Mouse (Mus musculus) limb, embryonic 12.5 days (tissue): ENCODE measurements around the gene Dmbx1. TPM values are rescaled to one million over a fixed set of nuclear protein-coding genes. Genes with fewer than 3 reads are reported as not detected.

Experiments used
- ATAC-seq: fragments of 200-750 bp; cut with Nextera tagmentation; 2 replicates; pipeline ENCODE4 v1.8.0; 2017; ENCODE audit warnings: low read depth, moderate TSS enrichment; ENCODE audit not compliant: insufficient number of reproducible peaks, insufficient read depth, low FRiP score, low TSS enrichment
- H3K27ac ChIP-seq: fragments of 300-500 bp; sonication (generic); 2 replicates; pipeline ENCODE4 v1.5.1; 2016; ENCODE audit warnings: mild to moderate bottlenecking, moderate library complexity
- H3K27me3 ChIP-seq: fragments of 300-500 bp; sonication (generic); 2 replicates; pipeline ENCODE4 v1.6.1; 2016; ENCODE audit warnings: mild to moderate bottlenecking, moderate library complexity
- H3K36me3 ChIP-seq: fragments of 300-500 bp; sonication (generic); 2 replicates; pipeline ENCODE4 v1.6.1; 2016; ENCODE audit warnings: mild to moderate bottlenecking, moderate library complexity
- H3K4me1 ChIP-seq: fragments of 300-500 bp; sonication (generic); replicated peaks from 2 replicates; pipeline ENCODE4 v1.6.1; 2016
- H3K4me2 ChIP-seq: fragments of 300-500 bp; sonication (generic); 2 replicates; pipeline ENCODE4 v1.6.1; 2016; ENCODE audit warnings: mild to moderate bottlenecking, moderate library complexity
- H3K4me3 ChIP-seq: fragments of 300-500 bp; sonication (generic); replicated peaks from 2 replicates; pipeline ENCODE4 v1.5.1; 2016; ENCODE audit warnings: mild to moderate bottlenecking
- H3K9ac ChIP-seq: fragments of 300-500 bp; sonication (generic); replicated peaks from 2 replicates; pipeline ENCODE4 v1.6.1; 2016; ENCODE audit warnings: mild to moderate bottlenecking, moderate library complexity
- H3K9me3 ChIP-seq: fragments of 300-500 bp; sonication (generic); 2 replicates; pipeline ENCODE4 v1.6.1; 2016; ENCODE audit warnings: mild to moderate bottlenecking, moderate library complexity
- WGBS: fragments of 180-500 bp; shearing (Covaris S2); methylation state at CpG from one replicate; pipeline ENCODE4 v1.1.7; 2016; 5-methylcytosine and 5-hydroxymethylcytosine counted together
- polyA plus RNA-seq: library from polyadenylated mRNA; unstranded; fragments of >200 nt; fragmentation: Nextera tagmentation; extraction: Ambion mirVana; gene quantifications from 2 replicates; pipeline ENCODE4 v1.2.1, GENCODE M21; 2016

Gene Dmbx1
- polyA plus RNA-seq, 1 experiment from 2014 or later: 0.08 TPM

GRCm38 (mm10) chr4:115911586-115911985 is 28.1 kb downstream of the Dmbx1 start:
- Histone ChIP-seq H3K9me3 (no peaks in the 10 kb centered on the region), H3K27me3 (peaks cover 61% of the 10 kb centered on the region), H3K4me1 (peaks cover 15% of the 10 kb centered on the region), H3K4me3 (no peak overlapping the region), H3K9ac (no peak overlapping the region), H3K4me2 (no peak overlapping the region; the same call in 1 of the 2 replicates), H3K36me3 (no peaks in the 10 kb centered on the region), H3K27ac (no peak overlapping the region)
- WGBS: 10% methylated on average over 4 of the region's 4 CpGs
- ATAC-seq: peak; percentile 17; the same call in 1 of the 2 replicates

GRCm38 (mm10) chr4:115908641-115909040 is 31.1 kb downstream of the Dmbx1 start:
- ATAC-seq: no peak
- H3K36me3 ChIP-seq: no peaks in the 10 kb centered on the region
- H3K4me2 ChIP-seq: no peak overlapping the region
- peaks cover 36% of the 10 kb centered on the region for H3K4me1 ChIP-seq
- no peaks in the 10 kb centered on the region for H3K9me3 ChIP-seq
- no peak overlapping the region for H3K27ac ChIP-seq
- WGBS: 17% methylated on average over 7 of the region's 7 CpGs
- no peak overlapping the region for H3K9ac ChIP-seq
- H3K27me3 ChIP-seq: peaks cover 74% of the 10 kb centered on the region
- no peak overlapping the region for H3K4me3 ChIP-seq

GRCm38 (mm10) chr4:115907994-115908393 is 31.7 kb downstream of the Dmbx1 start:
- H3K36me3 ChIP-seq: no peaks in the 10 kb centered on the region
- no peak overlapping the region for H3K4me3 ChIP-seq
- H3K27ac ChIP-seq: no peak overlapping the region
- H3K4me2 ChIP-seq: no peak overlapping the region
- ATAC-seq: no peak
- H3K4me1 ChIP-seq: peaks cover 36% of the 10 kb centered on the region
- 79% methylated on average over 1 of the region's 1 CpGs for WGBS
- H3K27me3 ChIP-seq: peaks cover 71% of the 10 kb centered on the region
- no peak overlapping the region for H3K9ac ChIP-seq
- no peaks in the 10 kb centered on the region for H3K9me3 ChIP-seq

DNA sequence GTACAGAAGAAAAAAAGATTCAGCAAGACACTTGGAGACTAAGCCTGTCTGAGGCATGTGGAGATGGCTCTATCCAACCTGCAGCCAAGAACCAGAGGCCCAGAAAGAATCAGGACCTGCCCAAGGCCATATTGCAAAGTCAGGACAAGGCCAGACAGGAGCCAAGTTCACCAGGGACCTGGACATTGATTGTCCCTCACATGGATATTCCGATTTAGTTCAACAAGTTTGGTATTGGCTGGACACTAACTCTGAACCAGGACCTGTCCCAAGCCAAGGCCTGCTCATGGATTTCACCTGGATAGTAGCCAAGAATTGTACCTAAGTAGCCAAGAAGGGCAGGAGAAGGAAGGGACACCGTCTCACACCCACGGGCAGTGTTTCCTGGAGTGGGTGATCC is 32.9 kb downstream of the Dmbx1 start:
- H3K27me3 ChIP-seq: peaks cover 77% of the 10 kb centered on the region
- WGBS: 88% methylated on average over 3 of the region's 3 CpGs
- H3K4me3 ChIP-seq: no peak overlapping the region
- no peak overlapping the region for H3K4me2 ChIP-seq
- H3K9me3 ChIP-seq: no peaks in the 10 kb centered on the region
- H3K4me1 ChIP-seq: peaks cover 34% of the 10 kb centered on the region
- no peak for ATAC-seq
- H3K36me3 ChIP-seq: no peaks in the 10 kb centered on the region
- H3K9ac ChIP-seq: no peak overlapping the region
- H3K27ac ChIP-seq: no peak overlapping the region

DNA sequence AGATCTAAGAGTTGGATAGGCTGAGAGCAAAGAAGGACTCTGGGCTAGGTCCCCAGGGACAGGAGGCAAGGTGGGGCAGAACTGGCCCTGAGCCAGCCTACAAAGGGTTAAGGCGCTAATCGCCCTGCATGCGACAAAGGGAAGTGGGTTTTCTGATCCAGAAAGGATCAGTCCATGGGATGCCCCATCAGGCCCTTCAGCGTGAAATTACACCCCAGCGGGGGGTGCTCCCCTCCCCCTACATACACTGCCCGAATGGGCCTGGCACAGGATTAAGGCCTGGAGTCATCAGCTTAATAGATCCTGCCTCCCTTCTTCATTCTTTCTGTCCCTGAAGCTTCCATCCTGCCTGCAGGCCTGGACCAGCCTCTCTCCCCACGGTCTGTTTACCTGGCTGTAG is 34.0 kb downstream of the Dmbx1 start:
- no peaks in the 10 kb centered on the region for H3K9me3 ChIP-seq
- H3K27ac ChIP-seq: no peak overlapping the region
- no peak overlapping the region for H3K9ac ChIP-seq
- ATAC-seq: no peak
- no peak overlapping the region for H3K4me3 ChIP-seq
- no peaks in the 10 kb centered on the region for H3K36me3 ChIP-seq
- no peak overlapping the region for H3K4me2 ChIP-seq
- 8% methylated on average over 7 of the region's 7 CpGs for WGBS
- peaks cover 27% of the 10 kb centered on the region for H3K4me1 ChIP-seq
- peaks cover 80% of the 10 kb centered on the region for H3K27me3 ChIP-seq

DNA sequence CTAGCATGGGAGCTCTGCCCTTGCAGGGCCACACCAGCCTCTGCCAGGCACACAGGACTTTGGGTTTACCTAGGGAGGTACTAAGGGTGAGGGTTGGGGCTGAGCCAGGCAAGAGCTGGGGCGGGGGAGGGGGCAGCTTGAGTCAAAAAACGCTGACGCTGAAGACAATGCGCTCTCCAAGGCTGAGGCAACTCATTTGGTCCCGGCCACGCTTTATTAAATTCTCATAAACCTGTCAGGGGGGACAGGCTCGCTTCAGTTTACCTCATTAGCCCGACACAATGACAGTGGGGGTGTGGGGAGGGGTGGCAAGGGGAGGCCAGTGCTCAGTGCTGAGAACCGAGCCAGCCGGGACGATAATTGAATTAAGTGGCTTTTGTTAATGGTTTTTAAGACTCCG is 35.4 kb downstream of the Dmbx1 start:
- H3K4me1 ChIP-seq: peaks cover 27% of the 10 kb centered on the region

DNA sequence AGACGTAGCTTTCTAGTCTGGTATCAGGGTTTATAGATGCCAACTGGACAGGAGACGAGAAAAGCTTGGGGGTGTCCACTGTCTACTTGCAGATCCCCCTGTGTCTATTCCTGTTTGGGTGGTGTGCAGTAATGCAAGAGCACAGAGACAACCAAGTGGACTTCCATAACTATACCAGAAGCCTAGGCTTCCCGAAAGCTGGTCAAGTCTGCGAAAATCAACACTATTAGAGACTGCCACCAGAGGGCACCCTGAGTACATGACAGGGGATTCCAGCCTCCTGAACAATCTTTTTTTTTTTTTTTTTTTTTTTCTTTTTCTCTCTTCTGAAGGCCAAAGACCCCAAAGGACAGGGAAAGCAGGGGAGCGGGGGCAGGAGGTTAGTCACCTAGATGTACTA is 36.9 kb downstream of the Dmbx1 start:
- H3K27me3 ChIP-seq: peaks cover 93% of the 10 kb centered on the region
- H3K9ac ChIP-seq: no peak overlapping the region
- H3K9me3 ChIP-seq: no peaks in the 10 kb centered on the region
- peaks cover 29% of the 10 kb centered on the region for H3K4me1 ChIP-seq
- H3K4me2 ChIP-seq: no peak overlapping the region
- H3K27ac ChIP-seq: no peak overlapping the region
- H3K4me3 ChIP-seq: no peak overlapping the region
- 21% methylated on average over 5 of the region's 5 CpGs for WGBS
- ATAC-seq: no peak
- no peaks in the 10 kb centered on the region for H3K36me3 ChIP-seq

More for the DNA sequence above, 35.4 kb downstream of the Dmbx1 start:
- no peak overlapping the region for H3K4me3 ChIP-seq
- WGBS: 3% methylated on average over 12 of the region's 12 CpGs
- no peaks in the 10 kb centered on the region for H3K36me3 ChIP-seq
- no peaks in the 10 kb centered on the region for H3K9me3 ChIP-seq
- peaks cover 89% of the 10 kb centered on the region for H3K27me3 ChIP-seq
- H3K27ac ChIP-seq: no peak overlapping the region
- 0 out of 2 replicates have a peak overlapping the region, but pooled peaks have one; percentile 12 for H3K9ac ChIP-seq
- no peak; the same call in 1 of the 2 replicates for ATAC-seq
- 0 out of 2 replicates have a peak overlapping the region, but pooled peaks have one; percentile 10 for H3K4me2 ChIP-seq

- H3K36me3 ChIP-seq: no peaks in the 10 kb centered on the region
- H3K27me3 ChIP-seq: peaks cover 80% of the 10 kb centered on the region
- no peak overlapping the region for H3K27ac ChIP-seq
- peaks cover 12% of the 10 kb centered on the region for H3K4me1 ChIP-seq
- H3K9ac ChIP-seq: peak overlapping the region; percentile 57
- H3K4me3 ChIP-seq: peak overlapping the region; percentile 46
- WGBS: under 1% methylated on average over 56 of the region's 56 CpGs
- ATAC-seq: peak; percentile 53; the same call in 1 of the 2 replicates
- H3K4me2 ChIP-seq: peak overlapping the region; percentile 88
- no peaks in the 10 kb centered on the region for H3K9me3 ChIP-seq
These were observed 41.7 kb downstream of the Dmbx1 start for GRCm38 (mm10) chr4:115897901-115898631.

DNA sequence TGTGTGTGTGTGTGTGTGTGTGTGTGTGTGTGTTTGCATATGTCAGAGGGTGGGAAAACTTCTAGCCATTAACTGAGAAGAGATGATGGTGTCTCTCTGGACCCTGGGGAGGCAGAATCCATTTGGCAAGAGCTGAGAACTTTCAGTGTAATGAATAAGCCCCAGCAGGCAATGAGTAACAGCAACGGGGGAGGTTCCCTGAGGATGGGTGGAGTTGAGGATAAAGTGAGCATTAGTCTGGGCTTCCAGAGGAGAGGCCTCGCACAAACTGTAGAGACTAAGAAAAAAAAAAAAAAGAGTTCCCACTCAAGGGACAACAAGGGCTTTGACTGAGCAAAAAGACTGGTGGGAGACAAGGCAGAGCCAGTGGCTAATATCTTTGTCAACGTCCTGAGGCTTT is 45.4 kb downstream of the Dmbx1 start:
- Histone ChIP-seq H3K9ac (no peak overlapping the region), H3K4me2 (no peak overlapping the region), H3K4me1 (peaks cover 23% of the 10 kb centered on the region), H3K27me3 (peaks cover 81% of the 10 kb centered on the region), H3K4me3 (no peak overlapping the region), H3K27ac (no peak overlapping the region), H3K9me3 (no peaks in the 10 kb centered on the region), H3K36me3 (no peaks in the 10 kb centered on the region)
- ATAC-seq: no peak
- WGBS: 21% methylated on average over 3 of the region's 3 CpGs

- 0 out of 2 replicates have a peak, but pooled peaks have one; percentile 38 for ATAC-seq
- no peak within 1 kb of the TSS for H3K27ac ChIP-seq
- H3K9me3 ChIP-seq: no peaks in the 10 kb centered on the region
- no peaks in the 10 kb centered on the region for H3K36me3 ChIP-seq
- WGBS: under 1% methylated on average over 31 of the region's 31 CpGs
- peak within 1 kb of the TSS; percentile 54 for H3K9ac ChIP-seq
- peaks cover 11% of the 10 kb centered on the region for H3K4me1 ChIP-seq
- H3K4me2 ChIP-seq: peak within 1 kb of the TSS; percentile 69
- peaks cover 51% of the 10 kb centered on the region for H3K27me3 ChIP-seq
- peak within 1 kb of the TSS; percentile 31 for H3K4me3 ChIP-seq
These were observed 49.2 kb downstream of the Dmbx1 start, which contains the start of gene 6430628N08Rik for GRCm38 (mm10) chr4:115890553-115890952. Gene 6430628N08Rik (plus strand): TSS chr4:115890665.

DNA sequence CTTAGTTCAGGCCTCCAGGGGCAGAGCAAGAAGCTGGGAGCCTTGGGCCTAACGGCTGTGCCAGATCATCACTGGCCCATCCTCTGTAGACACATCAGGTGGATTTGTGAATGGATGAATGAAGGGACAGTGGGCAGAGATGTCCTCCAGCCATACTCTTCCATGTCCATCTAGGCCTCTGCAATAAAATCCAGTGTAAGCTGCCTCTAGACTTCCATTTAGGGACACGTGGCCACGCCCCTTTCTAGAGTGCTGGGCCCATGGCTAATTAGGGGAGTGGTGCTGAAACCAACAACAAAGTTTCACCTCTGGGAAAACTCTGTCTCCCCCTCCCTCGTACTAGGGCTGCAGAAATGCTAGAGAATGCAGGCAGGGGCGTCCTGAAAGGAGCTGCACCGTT is 49.7 kb downstream of the Dmbx1 start:
- H3K36me3 ChIP-seq: no peaks in the 10 kb centered on the region
- peak overlapping the region; percentile 54; the same call in 1 of the 2 replicates for H3K9ac ChIP-seq
- peaks cover 11% of the 10 kb centered on the region for H3K4me1 ChIP-seq
- WGBS: 6% methylated on average over 6 of the region's 6 CpGs
- peak overlapping the region; percentile 69 for H3K4me2 ChIP-seq
- ATAC-seq: peak; percentile 38; the same call in 1 of the 2 replicates
- no peak overlapping the region for H3K27ac ChIP-seq
- H3K4me3 ChIP-seq: peak overlapping the region; percentile 31
- peaks cover 50% of the 10 kb centered on the region for H3K27me3 ChIP-seq
- no peaks in the 10 kb centered on the region for H3K9me3 ChIP-seq
